Mouse (Mus musculus) limb, embryonic 11.5 days (tissue): ENCODE measurements around the gene Gm3776. TPM values are rescaled to one million over a fixed set of nuclear protein-coding genes. Genes with fewer than 3 reads are reported as not detected.
"Not testable (repeated sequence)": the region's sequence is repeated elsewhere in the genome, so short reads cannot be mapped to it uniquely, and the experiment has no call there.

ENCODE experiments used
- ATAC-seq: fragments of 200-750 bp; cut with Nextera tagmentation; 2 replicates; pipeline ENCODE4 v1.8.0; 2017; ENCODE audit warnings: low read depth; ENCODE audit not compliant: insufficient number of reproducible peaks, low FRiP score, low TSS enrichment
- DNase-seq: peaks from one replicate; pipeline ENCODE4 v3.0.0-alpha.2; 2015; ENCODE audit warnings: low spot score
- H3K27ac ChIP-seq: fragments of 300-500 bp; sonication (generic); replicated peaks from 2 replicates; pipeline ENCODE4 v1.5.1; 2014; ENCODE audit warnings: low read depth, mild to moderate bottlenecking, low read length
- H3K27me3 ChIP-seq: fragments of 300-500 bp; sonication (generic); 2 replicates; pipeline ENCODE4 v1.6.1; 2014; ENCODE audit warnings: mild to moderate bottlenecking, low read length, mixed read lengths; ENCODE audit not compliant: control insufficient read depth, insufficient read depth
- H3K36me3 ChIP-seq: fragments of 300-500 bp; sonication (generic); 2 replicates; pipeline ENCODE4 v1.6.1; 2014; ENCODE audit warnings: mild to moderate bottlenecking, low read length, moderate library complexity, mixed read lengths; ENCODE audit not compliant: control insufficient read depth, insufficient read depth
- H3K4me1 ChIP-seq: fragments of 300-500 bp; sonication (generic); 2 replicates; pipeline ENCODE4 v1.6.1; 2014; ENCODE audit warnings: low read length, mixed read lengths; ENCODE audit not compliant: control insufficient read depth, insufficient read depth
- H3K4me2 ChIP-seq: fragments of 300-500 bp; sonication (generic); 2 replicates; pipeline ENCODE4 v1.6.1; 2014; ENCODE audit warnings: low read depth, mild to moderate bottlenecking, moderate library complexity; ENCODE audit not compliant: severe bottlenecking
- H3K4me3 ChIP-seq: fragments of 300-500 bp; sonication (generic); 2 replicates; pipeline ENCODE4 v1.5.1; 2014; ENCODE audit warnings: low read depth, low read length
- H3K9ac ChIP-seq: fragments of 300-500 bp; sonication (generic); 2 replicates; pipeline ENCODE4 v1.6.1; 2014; ENCODE audit warnings: mild to moderate bottlenecking, low read length
- H3K9me3 ChIP-seq: fragments of 300-500 bp; sonication (generic); 2 replicates; pipeline ENCODE4 v1.6.1; 2016; ENCODE audit warnings: low read length; ENCODE audit not compliant: control insufficient read depth
- WGBS: fragments of 180-500 bp; shearing (Covaris S2); extraction: QIAGEN DNeasy Blood & Tissue Kit; methylation state at CpG from one replicate; pipeline ENCODE4 v1.1.7; 2014; 5-methylcytosine and 5-hydroxymethylcytosine counted together
- polyA plus RNA-seq: library from polyadenylated mRNA; unstranded; fragments of >200 nt; fragmentation: Nextera tagmentation; extraction: Ambion mirVana; gene quantifications from 2 replicates; pipeline ENCODE4 v1.2.1, GENCODE M21; 2014

Gm3776 gene
- polyA plus RNA-seq = not detected in 2 replicates

DNA sequence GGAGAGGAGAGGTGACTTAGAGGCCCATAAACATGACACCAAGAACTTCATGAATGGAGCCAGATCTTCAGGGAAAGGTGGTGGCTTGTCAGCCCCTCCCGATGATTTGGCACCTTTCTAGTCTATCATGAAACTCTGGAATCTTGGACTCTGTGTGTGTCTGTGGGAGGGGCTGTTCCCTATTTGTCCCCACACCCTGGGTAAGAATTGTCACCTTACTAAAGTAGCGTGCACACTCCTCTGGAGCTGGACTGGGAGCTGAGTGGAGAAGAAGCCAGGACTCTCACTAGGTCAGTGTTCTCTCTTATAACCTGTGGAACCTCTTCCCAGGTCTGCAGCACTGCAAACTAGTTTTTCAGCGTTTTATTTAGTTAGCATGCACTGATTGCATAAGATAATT lies at the start of gene Gm3776:
Gene Gm3776 (plus strand): TSS at position 216 of the 400 bp plus-strand sequence.
- WGBS = 85% methylated on average over 1 of the region's 3 CpGs
- not testable (repeated sequence) for H3K27me3 ChIP-seq, H3K27ac ChIP-seq, H3K9ac ChIP-seq, H3K36me3 ChIP-seq, H3K4me2 ChIP-seq, ATAC-seq, DNase-seq, H3K4me1 ChIP-seq, H3K9me3 ChIP-seq, H3K4me3 ChIP-seq

DNA sequence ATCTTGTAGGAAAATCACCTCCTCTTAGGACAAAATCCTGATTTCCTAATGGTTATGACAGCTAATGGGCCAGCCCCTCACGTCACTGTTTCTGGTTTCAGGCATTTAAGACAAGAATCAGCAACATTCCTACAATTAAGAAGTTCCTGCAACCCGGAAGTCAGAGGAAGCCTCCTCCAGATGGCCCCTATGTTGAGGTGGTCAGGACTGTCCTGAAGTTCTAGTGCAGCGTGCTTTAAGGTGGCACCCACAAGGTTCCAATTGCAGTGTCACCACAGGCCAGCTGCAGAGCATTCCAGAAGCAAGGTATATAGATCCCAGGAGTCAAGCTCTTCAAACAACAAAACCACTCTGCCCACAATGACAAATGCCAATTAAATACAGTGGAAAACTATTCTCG lies 48.0 kb upstream of the Gm3776 start:
- 55% methylated on average over 4 of the region's 4 CpGs for WGBS
- Histone ChIP-seq H3K36me3 (peaks cover 4% of the 10 kb centered on the region; the same call in 1 of the 2 replicates), H3K4me1 (peaks cover 3% of the 10 kb centered on the region; the same call in 1 of the 2 replicates), H3K27me3 (no peaks in the 10 kb centered on the region), H3K9ac (no peak overlapping the region), H3K4me2 (no peak overlapping the region), H3K9me3 (no peaks in the 10 kb centered on the region), H3K4me3 (no peak overlapping the region), H3K27ac (no peak overlapping the region)
- no peak for DNase-seq
- ATAC-seq = no peak

DNA sequence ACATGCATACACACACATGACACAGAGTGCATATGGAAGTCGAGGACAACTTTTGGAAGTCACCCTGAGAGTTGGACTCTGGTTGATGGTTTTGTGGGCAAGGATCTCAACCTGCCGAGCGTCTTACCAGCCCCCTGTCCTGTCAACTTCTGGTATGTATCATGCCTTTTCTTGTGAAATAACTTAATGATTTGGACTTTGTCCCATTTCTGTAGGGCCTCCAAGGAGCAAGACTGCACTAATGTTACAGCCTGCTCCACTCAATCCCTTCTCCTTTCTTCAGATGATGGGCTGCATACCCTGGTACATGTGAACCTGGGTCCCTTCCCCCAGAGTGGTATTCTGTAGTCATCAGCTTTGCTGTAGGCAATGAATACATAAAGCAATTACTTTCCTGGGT lies 46.9 kb upstream of the Gm3776 start:
- ATAC-seq (no peak), DNase-seq (no peak)
- H3K36me3 ChIP-seq = peaks cover 4% of the 10 kb centered on the region; the same call in 1 of the 2 replicates
- H3K9ac ChIP-seq = no peak overlapping the region
- no peaks in the 10 kb centered on the region for H3K9me3 ChIP-seq
- H3K4me2 ChIP-seq = no peak overlapping the region
- no peaks in the 10 kb centered on the region for H3K27me3 ChIP-seq
- no peak overlapping the region for H3K27ac ChIP-seq
- WGBS = 85% methylated on average over 3 of the region's 3 CpGs
- H3K4me1 ChIP-seq = peaks cover 3% of the 10 kb centered on the region; the same call in 1 of the 2 replicates
- no peak overlapping the region for H3K4me3 ChIP-seq

DNA sequence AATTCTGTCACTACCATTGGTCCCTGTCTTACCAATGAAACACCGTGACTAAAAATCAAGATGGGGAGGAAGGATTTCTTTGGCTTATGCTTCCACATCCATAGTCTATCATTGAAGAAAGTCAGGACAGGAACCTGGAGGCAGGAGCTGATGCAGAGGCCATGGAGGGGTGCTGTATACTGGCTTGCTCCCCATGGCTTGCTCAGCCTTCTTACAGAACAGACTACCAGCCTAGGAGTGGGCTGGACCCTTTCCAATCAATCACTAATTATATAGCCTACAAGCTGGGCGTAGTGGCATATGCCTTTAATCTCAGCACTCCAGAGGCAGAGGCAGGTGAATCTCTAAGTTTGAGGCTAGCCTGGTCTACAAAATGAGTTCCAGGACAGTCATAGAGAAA lies 46.1 kb upstream of the Gm3776 start:
- Histone ChIP-seq H3K4me1 (peaks cover 3% of the 10 kb centered on the region; the same call in 1 of the 2 replicates), H3K4me3 (no peak overlapping the region), H3K36me3 (peaks cover 4% of the 10 kb centered on the region; the same call in 1 of the 2 replicates), H3K27ac (no peak overlapping the region), H3K9me3 (no peaks in the 10 kb centered on the region), H3K27me3 (no peaks in the 10 kb centered on the region), H3K9ac (no peak overlapping the region), H3K4me2 (no peak overlapping the region)
- DNase-seq (no peak), ATAC-seq (no peak)
- 95% methylated on average over 2 of the region's 2 CpGs for WGBS

DNA sequence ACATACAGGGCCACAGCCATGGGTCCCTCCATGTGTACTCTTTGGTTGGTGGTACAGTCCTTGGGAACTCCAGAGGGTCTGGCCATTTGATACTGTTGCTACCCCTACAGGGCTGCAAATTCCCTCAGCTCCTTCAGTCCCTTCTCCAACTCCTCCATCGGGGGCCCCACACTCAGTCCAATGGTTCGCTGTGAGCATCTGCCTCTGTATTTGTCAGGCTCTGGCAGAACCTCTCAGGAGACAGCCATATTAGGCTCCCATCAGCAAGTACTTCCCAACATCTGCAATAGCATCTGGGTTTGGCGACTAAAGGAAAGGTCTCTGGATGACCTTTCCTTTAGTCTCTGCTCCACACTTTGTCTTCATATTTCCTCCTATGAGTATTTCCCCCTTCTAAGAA lies 45.4 kb upstream of the Gm3776 start:
- H3K27me3 ChIP-seq = no peaks in the 10 kb centered on the region
- ATAC-seq = no peak
- WGBS = 88% methylated on average over 3 of the region's 3 CpGs
- no peak overlapping the region for H3K27ac ChIP-seq
- no peak overlapping the region for H3K4me2 ChIP-seq
- peaks cover 3% of the 10 kb centered on the region; the same call in 1 of the 2 replicates for H3K4me1 ChIP-seq
- no peaks in the 10 kb centered on the region for H3K9me3 ChIP-seq
- H3K36me3 ChIP-seq = peaks cover 2% of the 10 kb centered on the region; the same call in 1 of the 2 replicates
- DNase-seq = no peak
- H3K9ac ChIP-seq = no peak overlapping the region
- no peak overlapping the region for H3K4me3 ChIP-seq

- H3K27me3 ChIP-seq = no peaks in the 10 kb centered on the region
- DNase-seq (no peak), ATAC-seq (no peak)
- no peak overlapping the region for H3K4me3 ChIP-seq
- peaks cover 2% of the 10 kb centered on the region; the same call in 1 of the 2 replicates for H3K36me3 ChIP-seq
- peaks cover 3% of the 10 kb centered on the region; the same call in 1 of the 2 replicates for H3K4me1 ChIP-seq
- no peak overlapping the region for H3K9ac ChIP-seq
- H3K9me3 ChIP-seq = no peaks in the 10 kb centered on the region
- WGBS = 78% methylated on average over 7 of the region's 7 CpGs
- no peak overlapping the region for H3K4me2 ChIP-seq
- H3K27ac ChIP-seq = no peak overlapping the region
Measured at GRCm38 (mm10) chr9:78212341-78213049, 44.4 kb upstream of the Gm3776 start.

DNA sequence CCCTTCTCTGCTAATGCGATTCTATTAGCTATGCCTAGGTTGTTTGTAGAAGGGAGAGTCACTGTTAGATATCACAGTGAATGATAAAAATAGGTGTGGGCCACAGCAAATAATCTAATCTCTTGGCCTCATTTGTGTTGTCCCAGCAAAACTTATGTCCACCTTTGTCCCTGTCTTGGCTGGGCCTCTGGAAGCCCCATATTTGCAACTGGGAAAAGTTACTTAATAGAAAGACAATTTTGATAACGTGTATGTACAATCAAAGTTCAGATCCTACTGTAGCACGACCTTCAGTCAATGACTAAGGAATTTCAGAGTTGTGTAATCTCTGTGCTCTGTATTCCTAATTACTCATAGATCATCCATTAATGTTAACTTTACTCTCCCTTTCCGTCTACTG lies 39.9 kb upstream of the Gm3776 start:
- DNase-seq = no peak
- Histone ChIP-seq H3K9me3 (no peaks in the 10 kb centered on the region), H3K4me2 (no peak overlapping the region), H3K4me1 (no peaks in the 10 kb centered on the region), H3K27ac (no peak overlapping the region), H3K9ac (no peak overlapping the region), H3K36me3 (no peaks in the 10 kb centered on the region), H3K4me3 (no peak overlapping the region), H3K27me3 (no peaks in the 10 kb centered on the region)
- 81% methylated on average over 4 of the region's 4 CpGs for WGBS
- ATAC-seq = no peak

- H3K4me1 ChIP-seq = no peaks in the 10 kb centered on the region
- DNase-seq (no peak), ATAC-seq (no peak)
- H3K4me2 ChIP-seq = no peak overlapping the region
- no peaks in the 10 kb centered on the region for H3K9me3 ChIP-seq
- H3K4me3 ChIP-seq = no peak overlapping the region
- H3K27ac ChIP-seq = no peak overlapping the region
- 84% methylated on average over 8 of the region's 8 CpGs for WGBS
- H3K27me3 ChIP-seq = no peaks in the 10 kb centered on the region
- no peak overlapping the region for H3K9ac ChIP-seq
- no peaks in the 10 kb centered on the region for H3K36me3 ChIP-seq
Measured at GRCm38 (mm10) chr9:78222616-78223015, 34.3 kb upstream of the Gm3776 start.
